Mouse (Mus musculus) midbrain, embryonic 14.5 days (tissue): ENCODE measurements around the gene Atrip. TPM values are rescaled to one million over a fixed set of nuclear protein-coding genes. Genes with fewer than 3 reads are reported as not detected.
A peak's percentile ranks its signal among the peaks of the same experiment; 100 is the strongest.

Experiments
- ATAC-seq: fragments of 200-750 bp; cut with Nextera tagmentation; 2 replicates; pipeline ENCODE4 v1.8.0; 2017; ENCODE audit warnings: moderate number of reproducible peaks, moderate library complexity; ENCODE audit not compliant: low FRiP score, low TSS enrichment
- DNase-seq: peaks from one replicate; pipeline ENCODE4 v3.0.0-alpha.2; 2015
- H3K27ac ChIP-seq: fragments of 300-500 bp; sonication (generic); replicated peaks from 2 replicates; pipeline ENCODE4 v1.5.1; 2014; ENCODE audit warnings: mild to moderate bottlenecking, low read depth, low read length, moderate library complexity
- H3K27me3 ChIP-seq: fragments of 300-500 bp; sonication (generic); 2 replicates; pipeline ENCODE4 v1.6.1; 2014; ENCODE audit warnings: low read length, control low read depth, mixed read lengths; ENCODE audit not compliant: control insufficient read depth, insufficient read depth
- H3K36me3 ChIP-seq: fragments of 300-500 bp; sonication (generic); 2 replicates; pipeline ENCODE4 v1.6.1; 2014; ENCODE audit warnings: low read length, control low read depth; ENCODE audit not compliant: control insufficient read depth, insufficient read depth
- H3K4me1 ChIP-seq: fragments of 300-500 bp; sonication (generic); 2 replicates; pipeline ENCODE4 v1.6.1; 2014; ENCODE audit warnings: mild to moderate bottlenecking, antibody characterized with exemption, low read length, control low read depth; ENCODE audit not compliant: control insufficient read depth, insufficient read depth
- H3K4me2 ChIP-seq: fragments of 300-500 bp; sonication (generic); 2 replicates; pipeline ENCODE4 v1.6.1; 2014; ENCODE audit warnings: mild to moderate bottlenecking, low read length, moderate library complexity
- H3K4me3 ChIP-seq: fragments of 300-500 bp; sonication (generic); replicated peaks from 2 replicates; pipeline ENCODE4 v1.5.1; 2014; ENCODE audit warnings: low read depth, low read length
- H3K9ac ChIP-seq: fragments of 300-500 bp; sonication (generic); replicated peaks from 2 replicates; pipeline ENCODE4 v1.6.1; 2014; ENCODE audit warnings: mild to moderate bottlenecking, low read length, moderate library complexity
- H3K9me3 ChIP-seq: fragments of 300-500 bp; sonication (generic); 2 replicates; pipeline ENCODE4 v1.6.1; 2016; ENCODE audit warnings: low read length, control low read depth, mixed read lengths; ENCODE audit not compliant: control insufficient read depth
- WGBS: fragments of 180-500 bp; shearing (Covaris S2); extraction: QIAGEN DNeasy Blood & Tissue Kit; methylation state at CpG from one replicate; pipeline ENCODE4 v1.1.7; 2014; 5-methylcytosine and 5-hydroxymethylcytosine counted together
- polyA plus RNA-seq: library from polyadenylated mRNA; unstranded; fragments of >200 nt; fragmentation: Nextera tagmentation; extraction: Ambion mirVana; gene quantifications from 2 replicates; pipeline ENCODE4 v1.2.1, GENCODE M21; 2014

The Atrip gene
- 26.5 and 28.6 TPM in 2 replicates for polyA plus RNA-seq

- Histone ChIP-seq H3K9ac (peak within 1 kb of the TSS; percentile 86), H3K9me3 (no peaks in the 10 kb centered on the region), H3K36me3 (peaks cover 32% of the 10 kb centered on the region), H3K4me2 (peak within 1 kb of the TSS; percentile 96), H3K4me1 (peaks cover 22% of the 10 kb centered on the region), H3K27me3 (no peaks in the 10 kb centered on the region), H3K4me3 (peak within 1 kb of the TSS; percentile 87), H3K27ac (peak within 1 kb of the TSS; percentile 83)
- under 1% methylated on average over 57 of the region's 57 CpGs for WGBS
- DNase-seq (peak; percentile 96), ATAC-seq (peak; percentile 99)
Observed at GRCm38 (mm10) chr9:109073661-109074573, at the start of gene Atrip. TSS of gene Atrip (minus strand) at chr9:109074124.

DNA sequence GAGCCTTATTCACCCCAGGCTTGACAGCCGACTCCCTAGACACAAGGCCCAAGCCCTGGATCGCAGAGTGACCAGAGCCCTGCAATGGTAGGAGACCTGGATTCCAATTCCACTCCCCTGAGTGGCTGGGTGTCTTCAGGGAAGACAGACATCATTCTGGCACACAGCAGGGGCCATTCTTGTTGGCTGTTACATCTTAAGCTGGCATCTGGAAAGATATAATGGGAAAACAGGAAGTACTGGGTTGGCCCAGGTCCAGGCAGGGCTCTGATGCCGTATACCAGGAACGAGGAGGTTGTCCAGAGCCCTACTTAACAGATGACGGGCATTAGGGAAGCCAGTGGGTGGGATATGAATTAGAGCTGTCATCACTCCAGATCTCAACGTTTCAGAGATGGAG lies 49.3 kb upstream of the Atrip start:
- H3K9ac ChIP-seq = no peak overlapping the region
- 65% methylated on average over 6 of the region's 6 CpGs for WGBS
- H3K9me3 ChIP-seq = no peaks in the 10 kb centered on the region
- H3K4me3 ChIP-seq = no peak overlapping the region
- no peak overlapping the region for H3K4me2 ChIP-seq
- no peak for DNase-seq
- H3K4me1 ChIP-seq = no peaks in the 10 kb centered on the region
- H3K27ac ChIP-seq = no peak overlapping the region
- ATAC-seq = no peak
- no peaks in the 10 kb centered on the region for H3K27me3 ChIP-seq
- peaks cover 23% of the 10 kb centered on the region for H3K36me3 ChIP-seq

- H3K9ac ChIP-seq = no peak overlapping the region
- WGBS = 47% methylated on average over 2 of the region's 2 CpGs
- peaks cover 30% of the 10 kb centered on the region for H3K36me3 ChIP-seq
- ATAC-seq (no peak), DNase-seq (peak; percentile 74)
- no peaks in the 10 kb centered on the region for H3K4me1 ChIP-seq
- H3K4me3 ChIP-seq = no peak overlapping the region
- H3K4me2 ChIP-seq = no peak overlapping the region
- no peaks in the 10 kb centered on the region for H3K9me3 ChIP-seq
- no peak overlapping the region for H3K27ac ChIP-seq
- H3K27me3 ChIP-seq = no peaks in the 10 kb centered on the region
Observed at GRCm38 (mm10) chr9:109122553-109123085, 48.7 kb upstream of the Atrip start.

DNA sequence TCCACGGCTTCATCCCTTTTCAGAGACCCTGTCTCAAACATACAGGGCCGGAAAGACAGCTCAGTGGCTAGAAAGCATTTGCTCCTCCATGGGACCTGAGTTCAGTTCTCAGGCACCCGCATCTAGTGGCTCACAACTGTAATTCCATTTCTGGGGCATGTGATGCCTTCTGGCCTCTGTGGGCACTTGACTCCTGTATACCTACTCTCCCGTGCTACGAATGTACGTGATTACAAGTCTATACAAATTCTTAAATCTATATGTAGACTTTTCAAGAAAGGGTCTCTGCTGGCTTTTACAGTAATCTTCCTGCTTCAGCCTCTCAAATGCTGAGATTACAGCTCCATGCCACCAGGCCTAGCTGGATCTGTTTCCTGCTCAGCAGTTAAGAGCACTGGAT lies 47.0 kb upstream of the Atrip start:
- ATAC-seq = no peak

DNA sequence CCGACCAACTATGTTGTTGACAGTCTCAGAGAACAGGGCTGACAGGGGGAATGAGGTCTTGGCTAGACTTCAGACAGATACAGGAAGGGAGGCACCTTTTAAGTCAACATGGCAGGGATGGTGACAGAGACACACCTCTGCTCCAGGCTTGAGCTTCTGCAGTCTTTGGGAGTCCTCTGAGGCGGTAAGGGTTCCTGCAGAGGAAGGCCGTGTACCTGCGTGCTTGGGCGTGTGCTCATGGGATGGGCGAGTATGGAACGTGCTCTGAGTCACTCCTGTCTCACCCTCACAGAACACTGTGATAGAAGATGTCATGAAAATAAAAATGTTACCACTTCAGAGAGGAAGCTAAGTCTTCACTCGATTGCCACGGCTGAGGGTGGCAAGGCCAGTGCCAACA lies 45.6 kb upstream of the Atrip start:
- WGBS = 94% methylated on average over 9 of the region's 9 CpGs
- peaks cover 60% of the 10 kb centered on the region for H3K36me3 ChIP-seq
- DNase-seq = no peak

More for the DNA sequence above, 47.0 kb upstream of the Atrip start:
- DNase-seq = no peak
- Histone ChIP-seq H3K27ac (no peak overlapping the region), H3K36me3 (peaks cover 46% of the 10 kb centered on the region), H3K4me2 (no peak overlapping the region), H3K4me1 (no peaks in the 10 kb centered on the region), H3K9ac (no peak overlapping the region), H3K27me3 (no peaks in the 10 kb centered on the region), H3K9me3 (no peaks in the 10 kb centered on the region), H3K4me3 (no peak overlapping the region)
- WGBS = 92% methylated on average over 6 of the region's 6 CpGs

DNA sequence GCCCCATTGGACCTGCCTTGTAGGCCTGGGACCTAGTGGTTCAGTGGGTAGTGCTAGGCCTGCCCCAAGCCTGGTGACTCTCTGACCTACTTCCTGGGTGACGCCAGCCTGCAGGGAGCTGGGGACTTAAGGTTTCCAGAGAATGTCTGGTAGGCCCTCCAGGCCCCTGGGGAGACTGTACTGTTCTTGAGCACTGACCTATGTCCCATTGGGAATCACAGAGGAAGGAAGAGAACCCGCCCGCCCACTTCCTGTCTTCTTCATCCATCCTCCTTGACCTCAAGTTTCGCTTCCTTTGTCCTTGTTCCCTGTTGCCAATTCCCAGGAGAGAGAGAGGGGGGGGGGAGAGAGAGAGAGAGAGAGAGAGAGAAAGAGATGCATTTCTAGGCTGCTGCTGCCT lies 44.2 kb upstream of the Atrip start:
- Histone ChIP-seq H3K27me3 (no peaks in the 10 kb centered on the region), H3K9ac (no peak overlapping the region), H3K36me3 (peaks cover 75% of the 10 kb centered on the region), H3K4me3 (no peak overlapping the region), H3K9me3 (no peaks in the 10 kb centered on the region), H3K4me1 (no peaks in the 10 kb centered on the region), H3K4me2 (no peak overlapping the region), H3K27ac (no peak overlapping the region)
- 93% methylated on average over 4 of the region's 4 CpGs for WGBS
- ATAC-seq (no peak), DNase-seq (no peak)

More for the DNA sequence above, 45.6 kb upstream of the Atrip start:
- Histone ChIP-seq H3K4me1 (no peaks in the 10 kb centered on the region), H3K27ac (no peak overlapping the region), H3K9me3 (no peaks in the 10 kb centered on the region), H3K27me3 (no peaks in the 10 kb centered on the region), H3K9ac (no peak overlapping the region), H3K4me2 (no peak overlapping the region), H3K4me3 (no peak overlapping the region)
- no peak for ATAC-seq

DNA sequence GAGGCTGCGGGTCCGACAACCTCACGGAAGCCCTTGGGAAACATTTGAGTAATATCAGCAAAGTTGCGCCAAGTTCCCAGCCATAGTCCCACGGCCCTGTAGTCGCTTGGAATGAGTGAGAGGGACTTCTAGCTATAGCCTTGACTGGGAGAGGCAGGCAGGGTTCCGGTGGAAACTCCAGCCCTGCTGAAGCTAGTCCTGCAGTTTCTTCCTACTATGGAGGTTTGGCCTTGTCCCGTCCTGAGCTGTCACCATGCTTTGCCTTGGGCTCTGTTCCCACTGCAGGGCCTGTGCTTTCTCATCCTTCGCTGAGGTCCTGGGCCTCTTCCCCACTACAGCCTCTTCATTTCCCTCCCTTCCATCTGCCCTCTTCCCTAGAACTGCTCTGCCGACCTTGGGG lies 42.3 kb upstream of the Atrip start:
- 94% methylated on average over 10 of the region's 10 CpGs for WGBS
- ATAC-seq = no peak

DNA sequence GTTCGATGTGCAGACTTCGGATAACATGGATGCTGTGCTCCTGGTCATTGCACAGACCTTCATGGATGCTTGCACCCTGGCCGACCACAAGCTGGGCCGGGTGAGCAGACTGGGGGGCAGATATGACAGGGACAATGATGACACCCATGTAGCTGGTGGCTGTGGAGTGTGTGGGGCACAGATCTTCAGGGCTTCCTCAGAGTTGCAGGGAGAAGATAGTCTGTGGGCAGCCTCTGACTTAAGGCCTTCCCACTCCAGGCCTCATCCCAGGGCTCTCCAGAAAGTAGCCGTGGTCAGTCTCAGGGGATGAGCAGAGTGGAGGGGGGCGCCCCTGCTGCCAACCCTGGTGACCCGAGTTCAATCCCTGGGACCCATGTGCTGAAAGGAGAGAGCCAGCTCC lies 40.9 kb upstream of the Atrip start:
- no peak for ATAC-seq
- DNase-seq = no peak
- Histone ChIP-seq H3K27ac (no peak overlapping the region), H3K4me2 (no peak overlapping the region), H3K36me3 (peaks cover 100% of the 10 kb centered on the region), H3K4me1 (no peaks in the 10 kb centered on the region), H3K9me3 (no peaks in the 10 kb centered on the region), H3K4me3 (no peak overlapping the region), H3K27me3 (no peaks in the 10 kb centered on the region), H3K9ac (no peak overlapping the region)
- WGBS = 92% methylated on average over 7 of the region's 7 CpGs

More for the DNA sequence above, 42.3 kb upstream of the Atrip start:
- no peaks in the 10 kb centered on the region for H3K4me1 ChIP-seq
- no peak for DNase-seq
- no peak overlapping the region for H3K27ac ChIP-seq
- H3K4me3 ChIP-seq = no peak overlapping the region
- peaks cover 94% of the 10 kb centered on the region for H3K36me3 ChIP-seq
- no peak overlapping the region for H3K4me2 ChIP-seq
- H3K27me3 ChIP-seq = no peaks in the 10 kb centered on the region
- no peaks in the 10 kb centered on the region for H3K9me3 ChIP-seq
- no peak overlapping the region for H3K9ac ChIP-seq

DNA sequence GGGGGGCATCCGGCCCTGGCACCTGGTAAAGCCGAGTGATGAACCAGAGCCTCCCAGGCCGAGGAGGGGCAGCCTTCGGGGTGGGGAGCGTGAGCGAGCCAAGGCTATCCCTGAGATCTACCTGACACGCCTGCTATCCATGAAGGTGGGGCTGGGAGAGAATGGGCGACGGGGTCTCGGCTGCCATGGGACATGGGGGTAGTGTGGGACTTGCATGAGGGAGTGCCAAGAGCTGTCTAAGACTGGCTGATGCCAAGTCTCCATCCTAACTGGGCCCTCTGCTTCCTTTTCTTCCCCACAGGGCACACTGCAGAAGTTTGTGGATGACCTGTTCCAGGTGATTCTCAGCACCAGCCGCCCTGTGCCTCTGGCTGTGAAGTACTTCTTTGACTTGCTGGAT lies 40.4 kb upstream of the Atrip start:
- Histone ChIP-seq H3K9ac (no peak overlapping the region), H3K4me1 (no peaks in the 10 kb centered on the region), H3K27me3 (no peaks in the 10 kb centered on the region), H3K36me3 (peaks cover 100% of the 10 kb centered on the region), H3K4me3 (no peak overlapping the region), H3K27ac (no peak overlapping the region), H3K4me2 (no peak overlapping the region), H3K9me3 (no peaks in the 10 kb centered on the region)
- no peak for ATAC-seq
- no peak for DNase-seq
- WGBS = 95% methylated on average over 11 of the region's 11 CpGs
